Mouse (Mus musculus) forebrain, embryonic 14.5 days (tissue): ENCODE measurements around the gene BC051142. TPM values are rescaled to one million over a fixed set of nuclear protein-coding genes. Genes with fewer than 3 reads are reported as not detected.
"Not testable (repeated sequence)": the region's sequence is repeated elsewhere in the genome, so short reads cannot be mapped to it uniquely, and the experiment has no call there.

Experiments
- ATAC-seq: fragments of 200-750 bp; cut with Nextera tagmentation; 2 replicates; pipeline ENCODE4 v1.8.0; 2017; ENCODE audit warnings: mild to moderate bottlenecking, moderate library complexity
- DNase-seq: peaks from one replicate; pipeline ENCODE4 v3.0.0-alpha.2; 2015; ENCODE audit warnings: low spot score
- H3K27ac ChIP-seq: fragments of 300-500 bp; sonication (generic); 2 replicates; pipeline ENCODE4 v1.5.1; 2014; ENCODE audit warnings: low read depth, mild to moderate bottlenecking, control low read depth, low read length, moderate library complexity
- H3K27me3 ChIP-seq: fragments of 300-500 bp; sonication (generic); replicated peaks from 2 replicates; pipeline ENCODE4 v1.6.1; 2014; ENCODE audit warnings: low read length, control low read depth, mixed read lengths; ENCODE audit not compliant: control insufficient read depth, insufficient read depth
- H3K36me3 ChIP-seq: fragments of 300-500 bp; sonication (generic); 2 replicates; pipeline ENCODE4 v1.6.1; 2014; ENCODE audit warnings: low read length, control low read depth; ENCODE audit not compliant: control insufficient read depth, insufficient read depth
- H3K4me1 ChIP-seq: fragments of 300-500 bp; sonication (generic); 2 replicates; pipeline ENCODE4 v1.6.1; 2014; ENCODE audit warnings: antibody characterized with exemption, low read length, control low read depth; ENCODE audit not compliant: control insufficient read depth, insufficient read depth
- H3K4me2 ChIP-seq: fragments of 300-500 bp; sonication (generic); 2 replicates; pipeline ENCODE4 v1.6.1; 2014; ENCODE audit warnings: mild to moderate bottlenecking, control low read depth, low read length
- H3K4me3 ChIP-seq: fragments of 300-500 bp; sonication (generic); 2 replicates; pipeline ENCODE4 v1.5.1; 2014; ENCODE audit warnings: low read depth, low read length, control low read depth
- H3K9ac ChIP-seq: fragments of 300-500 bp; sonication (generic); 2 replicates; pipeline ENCODE4 v1.6.1; 2014; ENCODE audit warnings: mild to moderate bottlenecking, low read length, control low read depth, moderate library complexity
- H3K9me3 ChIP-seq: fragments of 300-500 bp; sonication (generic); replicated peaks from 2 replicates; pipeline ENCODE4 v1.6.1; 2016; ENCODE audit warnings: low read length, control low read depth, mixed read lengths; ENCODE audit not compliant: control insufficient read depth
- WGBS: fragments of 180-500 bp; shearing (Covaris S2); extraction: QIAGEN DNeasy Blood & Tissue Kit; methylation state at CpG from one replicate; pipeline ENCODE4 v1.1.7; 2014; 5-methylcytosine and 5-hydroxymethylcytosine counted together
- polyA plus RNA-seq: library from polyadenylated mRNA; unstranded; fragments of >200 nt; fragmentation: Nextera tagmentation; extraction: Ambion mirVana; gene quantifications from 2 replicates; pipeline ENCODE4 v1.2.1, GENCODE M21; 2014

Gene BC051142
- polyA plus RNA-seq, 1 experiment from 2014 or later: 4.2 TPM

- Histone ChIP-seq H3K4me3 (no peak overlapping the region), H3K36me3 (no peaks in the 10 kb centered on the region), H3K4me1 (no peaks in the 10 kb centered on the region), H3K27me3 (no peaks in the 10 kb centered on the region), H3K9ac (no peak overlapping the region), H3K27ac (no peak overlapping the region), H3K4me2 (no peak overlapping the region), H3K9me3 (no peaks in the 10 kb centered on the region)
- DNase-seq (no peak), ATAC-seq (no peak)
- 76% methylated on average over 4 of the region's 4 CpGs for WGBS
These were observed 38.5 kb downstream of the BC051142 start for GRCm38 (mm10) chr17:34437120-34437519.

GRCm38 (mm10) chr17:34437606-34438005, 39.0 kb downstream of the BC051142 start:
- no peaks in the 10 kb centered on the region for H3K4me1 ChIP-seq
- no peak overlapping the region for H3K27ac ChIP-seq
- ATAC-seq (no peak), DNase-seq (no peak)
- no peaks in the 10 kb centered on the region for H3K36me3 ChIP-seq
- 73% methylated on average over 7 of the region's 7 CpGs for WGBS
- no peaks in the 10 kb centered on the region for H3K9me3 ChIP-seq
- no peak overlapping the region for H3K4me2 ChIP-seq
- H3K27me3 ChIP-seq: no peaks in the 10 kb centered on the region
- H3K4me3 ChIP-seq: no peak overlapping the region
- no peak overlapping the region for H3K9ac ChIP-seq

- ATAC-seq (no peak), DNase-seq (no peak)
- H3K36me3 ChIP-seq: no peaks in the 10 kb centered on the region
- H3K9me3 ChIP-seq: no peaks in the 10 kb centered on the region
- H3K9ac ChIP-seq: no peak overlapping the region
- H3K4me2 ChIP-seq: no peak overlapping the region
- no peaks in the 10 kb centered on the region for H3K27me3 ChIP-seq
- WGBS: 57% methylated on average over 1 of the region's 1 CpGs
- H3K4me3 ChIP-seq: no peak overlapping the region
- no peak overlapping the region for H3K27ac ChIP-seq
- no peaks in the 10 kb centered on the region for H3K4me1 ChIP-seq
These were observed 40.0 kb downstream of the BC051142 start for GRCm38 (mm10) chr17:34438588-34438987.

GRCm38 (mm10) chr17:34439795-34440194, 41.2 kb downstream of the BC051142 start:
- 59% methylated on average over 3 of the region's 3 CpGs for WGBS
- ATAC-seq (no peak), DNase-seq (peak; percentile 74)
- Histone ChIP-seq H3K27me3 (no peaks in the 10 kb centered on the region), H3K9ac (no peak overlapping the region), H3K9me3 (no peaks in the 10 kb centered on the region), H3K4me1 (no peaks in the 10 kb centered on the region), H3K27ac (no peak overlapping the region), H3K4me2 (no peak overlapping the region), H3K36me3 (no peaks in the 10 kb centered on the region), H3K4me3 (no peak overlapping the region)

- DNase-seq: no peak
- Histone ChIP-seq H3K36me3 (no peaks in the 10 kb centered on the region), H3K4me1 (no peaks in the 10 kb centered on the region), H3K27ac (no peak overlapping the region), H3K9ac (no peak overlapping the region), H3K9me3 (no peaks in the 10 kb centered on the region), H3K27me3 (no peaks in the 10 kb centered on the region), H3K4me2 (no peak overlapping the region), H3K4me3 (no peak overlapping the region)
- 91% methylated on average over 7 of the region's 7 CpGs for WGBS
- no peak for ATAC-seq
These were observed 43.4 kb downstream of the BC051142 start for GRCm38 (mm10) chr17:34441990-34442389.

- Histone ChIP-seq H3K27ac (no peak overlapping the region), H3K4me2 (no peak overlapping the region), H3K4me1 (no peaks in the 10 kb centered on the region), H3K36me3 (no peaks in the 10 kb centered on the region), H3K9me3 (no peaks in the 10 kb centered on the region), H3K4me3 (no peak overlapping the region), H3K9ac (no peak overlapping the region), H3K27me3 (no peaks in the 10 kb centered on the region)
- DNase-seq: no peak
- ATAC-seq: no peak
- 79% methylated on average over 6 of the region's 6 CpGs for WGBS
These were observed 49.9 kb downstream of the BC051142 start for GRCm38 (mm10) chr17:34448473-34449041.

DNA sequence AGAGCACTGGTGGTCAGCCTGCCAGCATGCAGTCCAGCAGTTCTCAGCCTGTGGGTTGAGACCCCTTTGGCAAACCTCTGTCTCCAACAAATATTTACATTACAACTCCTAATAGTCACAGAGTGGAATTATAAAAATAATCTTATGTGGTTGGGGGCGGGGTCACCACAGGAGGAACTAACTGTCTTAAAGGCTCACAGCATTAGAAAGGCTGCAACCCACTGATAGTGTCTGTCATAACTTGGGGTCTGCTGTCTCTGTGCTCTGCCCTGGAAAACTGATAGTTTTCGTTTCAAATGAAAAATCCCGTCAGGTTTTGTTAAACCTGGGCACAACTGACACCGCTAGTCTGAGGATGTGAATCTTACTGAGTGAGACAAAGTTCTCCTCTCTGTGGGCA, 59.0 kb downstream of the BC051142 start:
- no peak overlapping the region for H3K9ac ChIP-seq
- H3K4me2 ChIP-seq: no peak overlapping the region
- WGBS: 80% methylated on average over 4 of the region's 4 CpGs
- ATAC-seq (no peak), DNase-seq (no peak)
- no peaks in the 10 kb centered on the region for H3K9me3 ChIP-seq
- H3K36me3 ChIP-seq: no peaks in the 10 kb centered on the region
- no peaks in the 10 kb centered on the region for H3K4me1 ChIP-seq
- no peaks in the 10 kb centered on the region for H3K27me3 ChIP-seq
- no peak overlapping the region for H3K27ac ChIP-seq
- no peak overlapping the region for H3K4me3 ChIP-seq

DNA sequence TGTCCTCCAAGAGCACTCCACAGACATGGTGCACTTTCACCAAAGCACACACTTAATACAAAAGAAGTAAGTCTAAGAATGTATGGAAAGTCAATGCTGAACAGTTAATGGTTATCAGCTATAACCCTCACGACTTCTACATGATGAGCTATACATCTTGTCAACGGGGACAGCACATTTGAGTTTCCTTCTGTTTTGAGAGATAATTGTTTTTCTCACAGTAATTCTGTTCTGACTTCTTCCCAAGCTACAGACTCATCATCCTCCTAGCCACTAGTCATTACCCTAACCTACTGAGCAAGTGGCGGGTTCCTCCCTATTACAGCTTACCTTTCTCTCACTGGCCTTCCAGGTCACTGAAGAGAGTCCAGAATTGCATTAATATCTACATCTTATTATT, 60.6 kb downstream of the BC051142 start:
- Histone ChIP-seq H3K4me1 (no peaks in the 10 kb centered on the region), H3K27me3 (no peaks in the 10 kb centered on the region), H3K9ac (no peak overlapping the region), H3K36me3 (no peaks in the 10 kb centered on the region), H3K27ac (no peak overlapping the region), H3K9me3 (no peaks in the 10 kb centered on the region), H3K4me3 (no peak overlapping the region), H3K4me2 (no peak overlapping the region)
- DNase-seq (no peak), ATAC-seq (no peak)
- 82% methylated on average over 3 of the region's 3 CpGs for WGBS

DNA sequence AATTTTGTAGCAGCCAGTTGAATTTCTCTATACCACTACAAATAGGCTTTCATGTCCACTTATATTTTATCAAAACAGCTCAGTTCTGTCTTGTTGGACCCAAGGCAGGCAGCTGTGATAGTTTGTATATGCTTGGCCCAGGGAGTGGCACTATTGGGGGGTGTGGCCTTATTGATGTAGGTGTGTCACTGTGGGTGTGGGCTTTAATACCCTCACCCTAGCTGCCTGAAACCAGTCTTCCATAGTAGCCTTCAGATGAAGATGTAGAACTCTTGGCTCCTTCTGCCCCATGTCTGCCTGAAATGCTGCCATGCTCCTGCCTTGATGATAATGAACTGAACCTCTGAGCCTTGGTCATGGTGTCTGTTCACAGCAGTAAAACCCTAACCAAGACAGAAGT, 67.3 kb downstream of the BC051142 start:
- not testable (repeated sequence) for H3K36me3 ChIP-seq, H3K4me2 ChIP-seq, H3K4me3 ChIP-seq, H3K9me3 ChIP-seq, H3K4me1 ChIP-seq, H3K27me3 ChIP-seq, ATAC-seq, H3K27ac ChIP-seq, H3K9ac ChIP-seq, DNase-seq
